Mouse (Mus musculus): Measurements from ENCODE around the gene Tex2. TPM values are rescaled to one million over a fixed set of nuclear protein-coding genes. Genes with fewer than 3 reads are reported as not detected.

Gene Tex2
- polyA plus RNA-seq, 1 experiment: 15.1 TPM

DNA sequence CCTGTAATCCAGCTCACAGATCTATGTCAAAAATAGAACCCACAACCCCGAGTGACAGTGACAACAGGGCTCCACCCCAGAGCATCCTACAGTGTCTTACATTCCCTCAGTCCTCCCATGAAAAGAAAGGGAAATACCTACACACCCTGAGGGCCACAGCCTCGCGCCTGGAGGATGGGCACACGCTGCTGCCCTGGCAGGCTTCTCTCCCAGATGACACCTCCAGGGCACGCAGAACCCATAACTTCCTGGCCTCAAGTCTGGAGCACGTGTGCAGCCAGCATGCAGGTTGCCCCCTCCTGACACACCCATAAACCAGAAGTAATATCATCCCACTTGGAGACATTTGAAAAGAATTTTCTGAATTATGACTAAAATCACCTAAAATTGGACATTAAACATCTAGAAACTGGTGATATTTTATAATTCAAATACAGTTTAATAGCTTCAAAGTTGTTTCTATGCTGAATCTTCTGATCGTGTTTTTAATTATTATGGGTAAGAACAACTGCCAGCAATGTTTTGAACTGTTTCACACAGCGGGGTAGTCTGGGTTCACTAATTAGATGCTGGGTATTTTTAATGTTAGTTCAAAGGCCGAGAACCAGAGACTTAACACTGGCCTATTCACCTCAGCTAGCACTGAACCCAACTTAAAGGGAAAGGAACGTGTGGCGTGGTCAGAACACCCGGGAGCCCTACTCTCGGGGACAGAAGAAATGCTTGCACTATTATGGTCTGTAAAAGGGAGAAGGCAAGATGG, 72.5 kb downstream of the Tex2 start:
- TF ChIP-seq POLR2A (IDR thresholded peaks at IDR 0.05; ENCODE audit: borderline replicate concordance, extremely low read depth, low read depth, low read length) (no peak), CTCF (IDR thresholded peaks at IDR 0.05; ENCODE audit: insufficient read depth, low read length) (no peak)
- Histone ChIP-seq H3K4me1 (ENCODE audit: control insufficient read depth, insufficient read depth, low read length) (no peaks in the 10 kb centered on the region), H3K4me3 (replicated peaks; ENCODE audit: extremely low read depth, low read depth, low read length) (no peak overlapping the region)
- no peak for DNase-seq
- WGBS: 72% methylated on average over 13 of the region's 13 CpGs

DNA sequence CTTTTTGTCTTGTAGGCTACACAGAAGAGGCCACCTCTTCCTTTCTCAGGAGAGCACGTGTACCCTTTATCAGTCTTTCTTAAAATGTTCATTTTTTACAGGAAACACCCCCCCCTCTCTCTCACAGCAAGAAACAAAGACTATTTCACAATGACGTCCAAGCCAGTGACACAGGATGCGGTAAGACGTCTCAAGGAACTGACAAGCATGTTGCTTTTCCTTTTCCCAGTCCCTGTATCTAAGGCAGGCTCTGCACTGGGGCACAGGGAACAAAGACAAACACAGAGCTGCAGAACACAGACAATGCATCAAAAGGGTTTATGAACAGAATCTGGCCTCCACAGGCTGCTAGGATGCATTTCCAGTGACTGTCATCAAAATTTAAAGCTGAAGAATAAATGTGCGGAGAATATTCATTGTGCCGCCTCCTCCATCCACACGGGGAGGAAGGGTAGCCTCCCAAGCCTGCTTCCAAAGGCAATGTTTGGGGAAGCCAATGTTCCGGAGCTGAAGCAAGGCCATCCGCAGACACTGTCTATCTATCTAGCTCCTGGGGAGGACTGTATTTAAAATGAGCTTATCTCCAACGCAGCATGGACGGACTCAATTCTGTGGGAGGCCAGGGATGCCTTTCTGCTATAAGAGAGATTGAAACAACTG, 76.8 kb downstream of the Tex2 start:
- Histone ChIP-seq H3K4me1 (ENCODE audit: control insufficient read depth, insufficient read depth, low read length) (no peaks in the 10 kb centered on the region; the same call in 1 of the 2 replicates), H3K4me3 (replicated peaks; ENCODE audit: extremely low read depth, low read depth, low read length) (no peak overlapping the region)
- TF ChIP-seq CTCF (IDR thresholded peaks at IDR 0.05; ENCODE audit: insufficient read depth, low read length): no peak
- TF ChIP-seq POLR2A (IDR thresholded peaks at IDR 0.05; ENCODE audit: borderline replicate concordance, extremely low read depth, low read depth, low read length): no peak
- no peak for DNase-seq
- 54% methylated on average over 11 of the region's 11 CpGs for WGBS

DNA sequence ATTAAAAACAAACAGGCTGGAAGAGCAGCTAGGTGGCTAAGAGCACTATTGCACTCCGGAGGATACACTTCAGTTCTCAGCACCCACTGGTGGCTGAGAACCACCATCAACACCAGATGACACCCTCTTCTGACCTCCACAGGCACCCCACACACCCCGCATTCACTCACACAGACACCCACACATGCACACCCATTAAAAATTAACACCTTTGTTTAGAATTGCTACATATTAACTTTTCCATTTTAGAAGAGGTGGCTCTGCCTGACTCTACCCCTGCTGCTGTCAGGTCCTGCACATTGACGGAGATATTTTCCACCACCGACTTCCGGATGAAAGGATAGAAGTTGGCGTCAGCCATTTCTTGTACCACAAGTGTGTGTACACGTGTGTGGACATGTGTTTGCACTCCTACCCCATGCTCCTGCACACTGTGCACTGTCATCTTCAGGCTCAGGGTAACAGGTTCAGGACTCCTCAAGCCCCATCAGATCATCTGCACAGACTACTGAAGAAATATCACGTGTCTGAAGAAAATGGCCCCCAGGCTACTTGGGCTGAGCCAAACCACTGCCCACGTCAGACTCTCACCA, 77.5 kb downstream of the Tex2 start:
- Histone ChIP-seq H3K4me1 (ENCODE audit: control insufficient read depth, insufficient read depth, low read length) (no peaks in the 10 kb centered on the region; the same call in 1 of the 2 replicates), H3K4me3 (replicated peaks; ENCODE audit: extremely low read depth, low read depth, low read length) (no peak overlapping the region)
- TF ChIP-seq CTCF (IDR thresholded peaks at IDR 0.05; ENCODE audit: insufficient read depth, low read length) (no peak), POLR2A (IDR thresholded peaks at IDR 0.05; ENCODE audit: borderline replicate concordance, extremely low read depth, low read depth, low read length) (no peak)
- no peak for DNase-seq
- WGBS: 82% methylated on average over 9 of the region's 9 CpGs

- Histone ChIP-seq H3K4me3 (replicated peaks; ENCODE audit: extremely low read depth, low read depth, low read length) (no peak overlapping the region), H3K4me1 (ENCODE audit: control insufficient read depth, insufficient read depth, low read length) (no peaks in the 10 kb centered on the region; the same call in 1 of the 2 replicates)
- WGBS: 79% methylated on average over 9 of the region's 9 CpGs
- TF ChIP-seq CTCF (IDR thresholded peaks at IDR 0.05; ENCODE audit: insufficient read depth, low read length) (no peak), POLR2A (IDR thresholded peaks at IDR 0.05; ENCODE audit: borderline replicate concordance, extremely low read depth, low read depth, low read length) (no peak)
- no peak for DNase-seq
These were observed 80.9 kb downstream of the Tex2 start for GRCm38 (mm10) chr11:106532248-106532790.

- TF ChIP-seq CTCF (IDR thresholded peaks at IDR 0.05; ENCODE audit: insufficient read depth, low read length) (no peak), POLR2A (IDR thresholded peaks at IDR 0.05; ENCODE audit: borderline replicate concordance, extremely low read depth, low read depth, low read length) (no peak)
- WGBS: 84% methylated on average over 5 of the region's 5 CpGs
- Histone ChIP-seq H3K4me3 (replicated peaks; ENCODE audit: extremely low read depth, low read depth, low read length) (no peak overlapping the region), H3K4me1 (ENCODE audit: control insufficient read depth, insufficient read depth, low read length) (no peaks in the 10 kb centered on the region; the same call in 1 of the 2 replicates)
- DNase-seq: no peak
These were observed 83.4 kb downstream of the Tex2 start for GRCm38 (mm10) chr11:106529786-106530185.

DNA sequence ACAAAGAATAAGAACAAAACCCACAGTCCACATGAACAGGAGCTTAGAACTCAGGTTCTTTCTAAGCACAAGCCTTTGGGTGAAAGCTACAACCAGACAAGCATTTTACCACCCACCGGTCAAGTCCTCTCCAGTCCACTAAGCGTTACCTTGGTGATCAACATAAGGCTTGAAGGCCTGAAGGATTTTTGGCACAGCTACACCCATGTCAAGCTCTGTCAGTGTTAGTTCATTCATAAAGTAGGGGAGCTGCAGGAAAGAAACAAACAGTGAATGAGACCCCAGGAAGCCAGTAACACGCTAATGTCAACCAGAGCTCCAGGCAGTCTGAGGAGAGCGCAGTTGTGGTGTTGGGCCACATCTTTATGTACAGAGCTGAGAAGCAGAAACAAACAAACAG, 84.1 kb downstream of the Tex2 start:
- TF ChIP-seq POLR2A (IDR thresholded peaks at IDR 0.05; ENCODE audit: borderline replicate concordance, extremely low read depth, low read depth, low read length): no peak
- TF ChIP-seq CTCF (IDR thresholded peaks at IDR 0.05; ENCODE audit: insufficient read depth, low read length): no peak
- 75% methylated on average over 4 of the region's 4 CpGs for WGBS

GRCm38 (mm10) chr11:106527926-106528325, 85.3 kb downstream of the Tex2 start:
- 44% methylated on average over 1 of the region's 1 CpGs for WGBS
- H3K4me3 ChIP-seq (replicated peaks; ENCODE audit: extremely low read depth, low read depth, low read length): no peak overlapping the region
- no peaks in the 10 kb centered on the region for H3K4me1 ChIP-seq (ENCODE audit: control insufficient read depth, insufficient read depth, low read length)
- TF ChIP-seq POLR2A (IDR thresholded peaks at IDR 0.05; ENCODE audit: borderline replicate concordance, extremely low read depth, low read depth, low read length) (no peak), CTCF (IDR thresholded peaks at IDR 0.05; ENCODE audit: insufficient read depth, low read length) (no peak)
- DNase-seq: no peak

More for the DNA sequence above, 84.1 kb downstream of the Tex2 start:
- no peak for DNase-seq
- Histone ChIP-seq H3K4me3 (replicated peaks; ENCODE audit: extremely low read depth, low read depth, low read length) (no peak overlapping the region), H3K4me1 (ENCODE audit: control insufficient read depth, insufficient read depth, low read length) (no peaks in the 10 kb centered on the region; the same call in 1 of the 2 replicates)

GRCm38 (mm10) chr11:106527147-106527821, 85.9 kb downstream of the Tex2 start:
- Histone ChIP-seq H3K4me3 (replicated peaks; ENCODE audit: extremely low read depth, low read depth, low read length) (no peak overlapping the region), H3K4me1 (ENCODE audit: control insufficient read depth, insufficient read depth, low read length) (no peaks in the 10 kb centered on the region)
- 70% methylated on average over 10 of the region's 10 CpGs for WGBS
- no peak for TF ChIP-seq CTCF (IDR thresholded peaks at IDR 0.05; ENCODE audit: insufficient read depth, low read length)
- no peak for TF ChIP-seq POLR2A (IDR thresholded peaks at IDR 0.05; ENCODE audit: borderline replicate concordance, extremely low read depth, low read depth, low read length)
- DNase-seq: no peak

GRCm38 (mm10) chr11:106522538-106522937, 90.7 kb downstream of the Tex2 start:
- DNase-seq: no peak
- no peak for TF ChIP-seq CTCF (IDR thresholded peaks at IDR 0.05; ENCODE audit: insufficient read depth, low read length)
- Histone ChIP-seq H3K4me1 (ENCODE audit: control insufficient read depth, insufficient read depth, low read length) (peaks cover 2% of the 10 kb centered on the region; the same call in 1 of the 2 replicates), H3K4me3 (replicated peaks; ENCODE audit: extremely low read depth, low read depth, low read length) (no peak overlapping the region)
- WGBS: 78% methylated on average over 3 of the region's 3 CpGs

All from lung, adult 2 months (tissue).